Mouse (Mus musculus) MEL (cell line): ENCODE measurements around the gene Mcu.

ENCODE experiments used
- CTCF ChIP-seq, 3 experiments: IDR thresholded peaks in 2 of 3; conservative IDR thresholded peaks in 1 of 3; 2 replicates each; pipeline ENCODE4 v1.5.1; 2011 to 2012; ENCODE audit warnings: low read length in 3 of 3, low read depth in 2 of 3, mild to moderate bottlenecking in 2 of 3, improper control_type of control experiment in 1 of 3, inconsistent platforms in 1 of 3, mixed read lengths in 1 of 3, moderate library complexity in 1 of 3; ENCODE audit not compliant: control insufficient read depth in 1 of 3, insufficient read depth in 1 of 3, poor library complexity in 1 of 3, severe bottlenecking in 1 of 3
- E2F4 ChIP-seq: IDR thresholded peaks from 2 replicates; pipeline ENCODE4 v1.6.1; 2011; ENCODE audit warnings: low read depth, low read length, improper control_type of control experiment, borderline replicate concordance
- HCFC1 ChIP-seq: IDR thresholded peaks from 2 replicates; pipeline ENCODE4 v1.6.1; 2012; ENCODE audit warnings: low read depth, mild to moderate bottlenecking, inconsistent platforms, low read length, improper control_type of control experiment, moderate library complexity
- POLR2A ChIP-seq, 2 experiments: IDR thresholded peaks; 2 replicates each; pipeline ENCODE4 v1.6.1; 2011 to 2012; ENCODE audit warnings: low read length in 2 of 2, mild to moderate bottlenecking in 2 of 2, control low read depth in 1 of 2, improper control_type of control experiment in 1 of 2, low read depth in 1 of 2, moderate library complexity in 1 of 2; ENCODE audit not compliant: control insufficient read depth in 1 of 2, insufficient read depth in 1 of 2, poor library complexity in 1 of 2

DNA sequence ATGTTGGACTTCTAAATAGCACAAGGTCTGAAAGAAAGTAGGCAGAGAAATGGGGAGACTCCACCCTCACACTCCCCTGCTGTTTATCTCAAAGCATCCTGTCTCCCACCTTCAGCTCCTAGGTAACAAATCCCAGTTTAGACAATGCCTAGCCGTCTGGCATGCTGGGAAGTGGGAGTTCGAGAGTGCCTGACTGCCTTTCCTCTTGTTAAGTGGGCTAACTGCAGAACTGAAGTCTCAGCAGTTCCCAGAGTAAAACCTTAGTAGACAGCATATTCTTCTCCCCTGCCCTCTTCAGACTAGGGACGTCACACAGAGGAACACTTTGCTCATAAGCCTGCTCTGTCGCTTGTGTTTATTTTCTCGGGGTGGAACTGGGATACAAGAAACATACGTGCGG is 69.1 kb downstream of the Mcu start:
- TF ChIP-seq HCFC1 (no peak), CTCF (IDR thresholded peaks at IDR 0.05 in 2 of 3, conservative IDR thresholded peaks at IDR 0.05 in 1 of 3; ENCODE audit: control insufficient read depth in 1 of 3, insufficient read depth in 1 of 3, low read depth in 2 of 3, low read length in 3 of 3, poor library complexity in 1 of 3, severe bottlenecking in 1 of 3) (no peak), E2F4 (no peak), POLR2A (IDR thresholded peaks at IDR 0.05; ENCODE audit: control insufficient read depth in 1 of 2, insufficient read depth in 1 of 2, low read depth in 1 of 2, low read length in 2 of 2, poor library complexity in 1 of 2) (no peak)
